Mouse (Mus musculus): ENCODE data around the gene Olfr118. TPM values are rescaled to one million over a fixed set of nuclear protein-coding genes. Genes with fewer than 3 reads are reported as not detected.
"Not testable (repeated sequence)": the region's sequence is repeated elsewhere in the genome, so short reads cannot be mapped to it uniquely, and the experiment has no call there.

The Olfr118 gene
- not detected for total RNA-seq (2021)
- long read RNA-seq, result 0 reads

DNA sequence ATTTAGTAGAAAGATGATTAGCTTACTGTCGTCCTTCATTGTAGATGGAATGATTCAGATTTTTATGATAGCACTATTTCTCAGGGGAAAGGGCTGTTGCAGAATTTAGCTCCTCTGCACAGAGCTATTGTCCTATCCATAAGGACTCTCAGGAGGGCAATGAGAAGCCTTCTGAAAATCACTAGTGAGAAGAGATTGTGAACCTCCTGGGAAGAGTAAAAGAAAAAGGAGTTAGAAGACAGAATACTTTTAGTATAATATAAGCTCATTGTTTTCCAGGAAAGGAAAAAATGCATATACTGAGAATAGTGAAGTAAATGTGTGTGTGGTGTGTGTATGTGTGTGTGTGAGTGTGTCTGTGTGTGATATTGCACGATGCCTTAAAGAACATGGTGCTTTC is at the start of gene Olfr118:
Gene Olfr118 (plus strand): TSS at position 301 of the 400 bp plus-strand sequence.
- no peak for DNase-seq (ENCODE audit: low spot score in 2 of 2)

DNA sequence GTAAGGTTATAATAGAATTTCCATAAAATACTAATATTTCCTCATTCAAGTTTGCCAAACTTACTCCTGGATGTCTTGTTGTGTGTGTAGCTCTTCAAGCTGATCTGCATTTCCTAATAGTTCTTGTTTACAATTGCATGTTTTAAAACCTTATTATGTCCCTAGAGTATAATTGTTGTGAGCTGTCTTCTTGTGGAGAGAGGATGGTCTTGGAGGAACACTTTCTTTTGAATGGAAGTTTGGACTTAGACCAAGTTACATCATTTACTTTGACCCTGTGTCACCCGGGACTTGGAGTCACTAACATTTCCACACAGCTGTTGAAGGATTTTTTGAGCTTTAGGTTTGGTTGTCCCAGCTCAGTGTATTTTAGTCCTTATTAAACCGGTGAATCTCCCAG is 39.8 kb upstream of the Olfr118 start, which contains the start of the genes Olfr115 and Olfr116:
Gene Olfr115 (minus strand): TSS at position 101 of the 400 bp plus-strand sequence.
Gene Olfr116 (minus strand): TSS at position 191 of the 400 bp plus-strand sequence.
- DNase-seq (ENCODE audit: low spot score in 2 of 2), result no peak

GRCm38 (mm10) chr17:37663682-37664081 is 3.1 kb upstream of the Olfr118 start, which contains the start of gene Olfr117:
Gene Olfr117, minus strand, starts transcription at chr17:37663782.
- DNase-seq (ENCODE audit: low spot score in 2 of 2), result no peak

DNA sequence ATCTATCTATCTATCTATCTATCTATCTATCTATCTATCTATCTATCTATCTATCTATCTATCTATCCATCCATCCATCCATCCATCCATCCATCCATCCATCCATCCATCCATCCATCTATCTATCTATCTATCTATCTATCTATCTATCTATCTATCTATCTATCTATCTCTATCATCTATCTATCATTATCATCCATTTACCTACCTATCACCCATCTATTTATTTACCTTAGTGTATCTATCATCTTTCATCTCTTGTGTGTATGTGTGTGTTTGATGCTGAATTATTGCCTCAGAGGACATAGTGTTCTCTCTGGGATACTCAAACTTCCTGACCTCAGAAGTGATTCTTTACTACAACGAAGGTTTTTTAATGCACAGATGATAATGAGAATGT is 29.5 kb downstream of the Olfr118 start, which contains the start of gene Olfr119:
Gene Olfr119 (plus strand): TSS at position 301 of the 400 bp plus-strand sequence.
- not testable (repeated sequence) for DNase-seq (ENCODE audit: low spot score in 2 of 2)

GRCm38 (mm10) chr17:37721508-37721907 is 54.7 kb downstream of the Olfr118 start, which contains the start of gene Olfr120:
Gene Olfr120, plus strand, starts transcription at chr17:37721808.
- no peak for DNase-seq (ENCODE audit: low spot score in 2 of 2)

Other genes with a start within 250 kb of the Olfr118 start
- not detected for gene Olfr108, start 221.5 kb upstream of the Olfr118 start, total RNA-seq (2021)
- gene Olfr109, start 208.1 kb upstream of the Olfr118 start, total RNA-seq (2021), result not detected
- not detected for gene H2-M2, start 183.4 kb upstream of the Olfr118 start, total RNA-seq (2021)
- gene Olfr110, start 174.5 kb upstream of the Olfr118 start, total RNA-seq (2021), result not detected
- gene Olfr111, start 159.0 kb upstream of the Olfr118 start, total RNA-seq (2021), result not detected
- not detected for gene Olfr112, start 97.5 kb upstream of the Olfr118 start, total RNA-seq (2021)
- gene Olfr113, start 89.3 kb upstream of the Olfr118 start, total RNA-seq (2021), result not detected
- gene Olfr114, start 74.2 kb upstream of the Olfr118 start, total RNA-seq (2021), result not detected
- gene Olfr115, start 39.9 kb upstream of the Olfr118 start, total RNA-seq (2021), result not detected
- gene Olfr116, start 39.8 kb upstream of the Olfr118 start, total RNA-seq (2021), result not detected
- gene Olfr117, start 3.2 kb upstream of the Olfr118 start, total RNA-seq (2021), result not detected
- gene Olfr119, start 29.6 kb downstream of the Olfr118 start, total RNA-seq (2021), result not detected
- gene Olfr120, start 54.8 kb downstream of the Olfr118 start, total RNA-seq (2021), result not detected
- gene Olfr121, start 81.9 kb downstream of the Olfr118 start, total RNA-seq (2021), result not detected
- gene Olfr122, start 101.6 kb downstream of the Olfr118 start, total RNA-seq (2021), result not detected
- not detected for gene Olfr123, start 126.5 kb downstream of the Olfr118 start, total RNA-seq (2021)
- gene Olfr124, start 132.9 kb downstream of the Olfr118 start, total RNA-seq (2021), result not detected
- gene Olfr125, start 166.0 kb downstream of the Olfr118 start, total RNA-seq (2021), result not detected
- gene Olfr126, start 180.5 kb downstream of the Olfr118 start, total RNA-seq (2021), result not detected
- gene Olfr127, start 233.4 kb downstream of the Olfr118 start, total RNA-seq (2021), result not detected